Mouse (Mus musculus) liver, embryonic 13.5 days (tissue): ENCODE measurements around the gene Plcb3. TPM values are rescaled to one million over a fixed set of nuclear protein-coding genes. Genes with fewer than 3 reads are reported as not detected.

ENCODE experiments used
- ATAC-seq: fragments of 200-750 bp; cut with Nextera tagmentation; 2 replicates; pipeline ENCODE4 v1.8.0; 2017; ENCODE audit warnings: low read depth, mild to moderate bottlenecking, moderate number of reproducible peaks, moderate library complexity
- DNase-seq: peaks from one replicate; pipeline ENCODE4 v3.0.0; 2022
- H3K27ac ChIP-seq: fragments of 300-500 bp; sonication (generic); 2 replicates; pipeline ENCODE4 v1.5.1; 2015; ENCODE audit warnings: moderate library complexity, mild to moderate bottlenecking, inconsistent platforms
- H3K27me3 ChIP-seq: fragments of 300-500 bp; sonication (generic); 2 replicates; pipeline ENCODE4 v1.6.1; 2015; ENCODE audit warnings: mild to moderate bottlenecking, inconsistent platforms
- H3K36me3 ChIP-seq: fragments of 300-500 bp; sonication (generic); 2 replicates; pipeline ENCODE4 v1.6.1; 2015; ENCODE audit warnings: mild to moderate bottlenecking, inconsistent platforms
- H3K4me1 ChIP-seq: fragments of 300-500 bp; sonication (generic); replicated peaks from 2 replicates; pipeline ENCODE4 v1.6.1; 2015; ENCODE audit warnings: inconsistent platforms
- H3K4me2 ChIP-seq: fragments of 300-500 bp; sonication (generic); 2 replicates; pipeline ENCODE4 v1.6.1; 2015; ENCODE audit warnings: inconsistent platforms, mild to moderate bottlenecking, moderate library complexity
- H3K4me3 ChIP-seq: fragments of 300-500 bp; sonication (generic); replicated peaks from 2 replicates; pipeline ENCODE4 v1.5.1; 2015; ENCODE audit warnings: mild to moderate bottlenecking, inconsistent platforms
- H3K9ac ChIP-seq: fragments of 300-500 bp; sonication (generic); 2 replicates; pipeline ENCODE4 v1.6.1; 2015; ENCODE audit warnings: mild to moderate bottlenecking, inconsistent platforms
- H3K9me3 ChIP-seq: fragments of 300-500 bp; sonication (generic); replicated peaks from 2 replicates; pipeline ENCODE4 v1.6.1; 2016; ENCODE audit warnings: inconsistent platforms
- WGBS: fragments of 180-500 bp; shearing (Covaris S2); methylation state at CpG from one replicate; pipeline ENCODE4 v1.1.7; 2015; ENCODE audit not compliant: insufficient replicate concordance; 5-methylcytosine and 5-hydroxymethylcytosine counted together
- polyA plus RNA-seq: library from polyadenylated mRNA; unstranded; fragments of >200 nt; fragmentation: Nextera tagmentation; extraction: Ambion mirVana; gene quantifications from 2 replicates; pipeline ENCODE4 v1.2.1, GENCODE M21; 2015

The Plcb3 gene
- 5.6 and 6.3 TPM in 2 replicates for polyA plus RNA-seq

GRCm38 (mm10) chr19:6975537-6976521 lies at the start of gene Plcb3:
TSS of gene Plcb3 (minus strand) at chr19:6976470.
- ATAC-seq (no peak), DNase-seq (no peak)
- peaks cover 79% of the 10 kb centered on the region for H3K4me1 ChIP-seq
- H3K27ac ChIP-seq = peak within 1 kb of the TSS; percentile 87
- under 1% methylated on average over 16 of the region's 16 CpGs for WGBS
- H3K9ac ChIP-seq = peak within 1 kb of the TSS; percentile 81
- H3K36me3 ChIP-seq = peaks cover 25% of the 10 kb centered on the region
- peak within 1 kb of the TSS; percentile 97 for H3K4me2 ChIP-seq
- peak within 1 kb of the TSS; percentile 74 for H3K4me3 ChIP-seq
- no peaks in the 10 kb centered on the region for H3K9me3 ChIP-seq
- H3K27me3 ChIP-seq = no peaks in the 10 kb centered on the region

- Histone ChIP-seq H3K36me3 (peaks cover 76% of the 10 kb centered on the region), H3K4me1 (peaks cover 53% of the 10 kb centered on the region), H3K9ac (peak overlapping the region; percentile 92), H3K27me3 (no peaks in the 10 kb centered on the region), H3K4me3 (peak overlapping the region; percentile 74), H3K27ac (peak overlapping the region; percentile 98), H3K9me3 (no peaks in the 10 kb centered on the region), H3K4me2 (peak overlapping the region; percentile 89)
- WGBS = 19% methylated on average over 3 of the region's 3 CpGs
- peak; percentile 54 for DNase-seq
- ATAC-seq = no peak
These were observed 44.0 kb upstream of the Plcb3 start for GRCm38 (mm10) chr19:7020224-7020641.

- H3K36me3 ChIP-seq = peaks cover 73% of the 10 kb centered on the region
- DNase-seq = peak; percentile 74
- peak within 1 kb of the TSS; percentile 74 for H3K4me3 ChIP-seq
- no peaks in the 10 kb centered on the region for H3K9me3 ChIP-seq
- peak; percentile 83 for ATAC-seq
- H3K9ac ChIP-seq = peak within 1 kb of the TSS; percentile 92
- H3K4me1 ChIP-seq = peaks cover 53% of the 10 kb centered on the region
- no peaks in the 10 kb centered on the region for H3K27me3 ChIP-seq
- peak within 1 kb of the TSS; percentile 89 for H3K4me2 ChIP-seq
- peak within 1 kb of the TSS; percentile 98 for H3K27ac ChIP-seq
- WGBS = 9% methylated on average over 5 of the region's 5 CpGs
These were observed 42.9 kb upstream of the Plcb3 start, which contains the start of gene Fermt3 for GRCm38 (mm10) chr19:7019191-7019590. TSS of gene Fermt3 (minus strand) at chr19:7019469.

GRCm38 (mm10) chr19:7018546-7018945 lies 42.3 kb upstream of the Plcb3 start:
- H3K27me3 ChIP-seq = no peaks in the 10 kb centered on the region
- H3K36me3 ChIP-seq = peaks cover 73% of the 10 kb centered on the region
- H3K27ac ChIP-seq = peak overlapping the region; percentile 98
- no peaks in the 10 kb centered on the region for H3K9me3 ChIP-seq
- peak; percentile 12 for ATAC-seq
- H3K4me1 ChIP-seq = peaks cover 53% of the 10 kb centered on the region
- peak overlapping the region; percentile 74 for H3K4me3 ChIP-seq
- peak overlapping the region; percentile 92 for H3K9ac ChIP-seq
- H3K4me2 ChIP-seq = peak overlapping the region; percentile 89
- WGBS = 21% methylated on average over 11 of the region's 11 CpGs
- DNase-seq = no peak

- peak overlapping the region; percentile 74 for H3K4me3 ChIP-seq
- no peaks in the 10 kb centered on the region for H3K9me3 ChIP-seq
- H3K4me1 ChIP-seq = peaks cover 60% of the 10 kb centered on the region
- WGBS = 16% methylated on average over 12 of the region's 12 CpGs
- H3K27me3 ChIP-seq = no peaks in the 10 kb centered on the region
- peaks cover 73% of the 10 kb centered on the region for H3K36me3 ChIP-seq
- peak overlapping the region; percentile 98 for H3K27ac ChIP-seq
- peak overlapping the region; percentile 89 for H3K4me2 ChIP-seq
- peak overlapping the region; percentile 92 for H3K9ac ChIP-seq
- ATAC-seq (peak; percentile 88), DNase-seq (peak; percentile 79)
These were observed 41.5 kb upstream of the Plcb3 start for GRCm38 (mm10) chr19:7017541-7018457.

GRCm38 (mm10) chr19:7014481-7015135 lies 38.3 kb upstream of the Plcb3 start:
- no peaks in the 10 kb centered on the region for H3K27me3 ChIP-seq
- no peaks in the 10 kb centered on the region for H3K9me3 ChIP-seq
- 87% methylated on average over 20 of the region's 20 CpGs for WGBS
- DNase-seq (no peak), ATAC-seq (no peak)
- H3K27ac ChIP-seq = no peak overlapping the region
- no peak overlapping the region for H3K4me3 ChIP-seq
- H3K4me2 ChIP-seq = no peak overlapping the region
- H3K9ac ChIP-seq = no peak overlapping the region
- H3K4me1 ChIP-seq = peaks cover 43% of the 10 kb centered on the region
- H3K36me3 ChIP-seq = peaks cover 63% of the 10 kb centered on the region

GRCm38 (mm10) chr19:7013984-7014383 lies 37.7 kb upstream of the Plcb3 start:
- Histone ChIP-seq H3K27ac (no peak overlapping the region), H3K4me3 (no peak overlapping the region), H3K27me3 (no peaks in the 10 kb centered on the region), H3K36me3 (peaks cover 65% of the 10 kb centered on the region), H3K4me2 (no peak overlapping the region), H3K9ac (no peak overlapping the region), H3K9me3 (no peaks in the 10 kb centered on the region), H3K4me1 (peaks cover 37% of the 10 kb centered on the region)
- ATAC-seq = no peak
- no peak for DNase-seq
- WGBS = 94% methylated on average over 9 of the region's 9 CpGs

GRCm38 (mm10) chr19:7012426-7012825 lies 36.2 kb upstream of the Plcb3 start:
- no peak for DNase-seq
- Histone ChIP-seq H3K4me2 (no peak overlapping the region), H3K4me1 (peaks cover 21% of the 10 kb centered on the region), H3K4me3 (no peak overlapping the region), H3K27me3 (no peaks in the 10 kb centered on the region), H3K27ac (no peak overlapping the region; the same call in 1 of the 2 replicates), H3K36me3 (peaks cover 75% of the 10 kb centered on the region), H3K9ac (no peak overlapping the region), H3K9me3 (no peaks in the 10 kb centered on the region)
- 75% methylated on average over 4 of the region's 4 CpGs for WGBS
- ATAC-seq = no peak

GRCm38 (mm10) chr19:7006892-7007593 lies 30.8 kb upstream of the Plcb3 start:
- no peak for DNase-seq
- no peaks in the 10 kb centered on the region for H3K27me3 ChIP-seq
- H3K9ac ChIP-seq = no peak overlapping the region
- H3K4me3 ChIP-seq = no peak overlapping the region
- ATAC-seq = no peak
- no peak overlapping the region for H3K27ac ChIP-seq
- no peak overlapping the region for H3K4me2 ChIP-seq
- no peaks in the 10 kb centered on the region for H3K9me3 ChIP-seq
- WGBS = 84% methylated on average over 9 of the region's 9 CpGs
- peaks cover 3% of the 10 kb centered on the region; the same call in 1 of the 2 replicates for H3K4me1 ChIP-seq
- H3K36me3 ChIP-seq = peaks cover 59% of the 10 kb centered on the region

- Histone ChIP-seq H3K27ac (no peak overlapping the region), H3K27me3 (no peaks in the 10 kb centered on the region), H3K9me3 (no peaks in the 10 kb centered on the region), H3K4me1 (peaks cover 42% of the 10 kb centered on the region), H3K36me3 (peaks cover 59% of the 10 kb centered on the region), H3K4me2 (no peak overlapping the region), H3K9ac (no peak overlapping the region), H3K4me3 (no peak overlapping the region)
- DNase-seq (no peak), ATAC-seq (no peak)
- WGBS = 84% methylated on average over 19 of the region's 19 CpGs
These were observed 23.2 kb upstream of the Plcb3 start for GRCm38 (mm10) chr19:6999360-7000063.
